ENCODE assay signal across 7 mouse cellular contexts in the genomic region with DNA sequence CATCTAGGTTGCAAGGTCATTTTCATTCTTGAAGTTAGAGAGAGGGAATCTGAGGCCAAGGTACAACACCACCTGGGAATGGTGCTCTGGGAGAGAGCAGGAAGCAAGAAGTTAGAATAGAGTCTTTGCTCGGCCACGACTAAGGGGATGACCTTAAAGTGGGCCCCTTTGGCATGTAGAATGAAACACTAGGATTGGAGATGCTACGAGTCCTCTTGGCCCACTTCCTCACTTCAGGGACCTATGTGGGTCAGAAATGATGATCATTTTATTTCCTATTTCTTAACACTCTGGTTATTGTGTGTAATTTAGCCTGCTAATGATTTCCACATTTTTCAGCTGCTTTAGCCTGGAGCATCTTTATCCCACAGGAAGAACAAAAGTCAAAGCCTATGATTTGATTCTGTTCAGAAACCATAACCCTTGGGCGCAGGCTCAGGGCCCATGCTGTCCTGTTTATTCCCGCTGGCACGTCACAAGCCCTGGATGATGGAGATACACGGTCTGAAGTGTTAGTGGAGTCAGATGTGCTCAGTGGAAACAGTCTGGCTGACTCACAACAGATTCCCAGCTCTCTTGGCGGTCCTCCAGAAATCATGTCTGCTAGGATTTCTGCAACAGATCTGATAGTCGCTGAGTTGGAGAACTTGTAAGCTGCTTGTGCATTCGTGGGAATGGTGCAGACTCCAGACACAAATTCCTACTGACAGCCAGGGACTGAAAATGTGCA.
DNase-seq lines count a peak whose midpoint lies in the region; ATAC-seq and TF ChIP-seq lines count a peak whose summit lies in the region.

No protein-coding gene starts in this region.

- no peaks in the 10 kb centered on the region for H3K36me3 ChIP-seq in heart, postnatal 0 days (replicated peaks; ENCODE audit: control insufficient read depth, insufficient read depth, low read length)

- DNase-seq in MN1 (ENCODE audit: low spot score): peak; percentile 11
- peak; percentile 46 for DNase-seq in adipocyte (ENCODE audit: low spot score)
- DNase-seq in fibroblast of lung, adult 2 months (ENCODE audit: low read depth): peak; percentile 73
- peak; percentile 16 for DNase-seq in heart, postnatal 0 days (ENCODE audit: low spot score)
- peak; percentile 86 to 98 for DNase-seq in left cerebral cortex, postnatal 25 days (ENCODE audit: low spot score in 2 of 2)
- peak; percentile 77 for DNase-seq in right cerebral cortex, postnatal 25 days

- H3K27ac ChIP-seq in heart, postnatal 0 days (ENCODE audit: low read depth): no peak overlapping the region

- no peak for ATAC-seq in heart, postnatal 0 days (ENCODE audit: insufficient read depth, low read depth)
- no peak for ATAC-seq in CD4-positive, CD25-positive, alpha-beta regulatory T cell, adult 4 months

- no peak overlapping the region for H3K9ac ChIP-seq in heart, postnatal 0 days (replicated peaks; ENCODE audit: low read depth, low read length)

- 31% methylated on average over 10 of the region's 10 CpGs for WGBS in heart, postnatal 0 days

- H3K4me3 ChIP-seq in heart, postnatal 0 days (ENCODE audit: low read depth, low read length): no peak overlapping the region

- 0 out of 2 replicates have a peak, but pooled peaks cover under 1% of the 10 kb centered on the region for H3K4me1 ChIP-seq in heart, postnatal 0 days (ENCODE audit: control insufficient read depth, insufficient read depth)

- no peak overlapping the region for H3K4me2 ChIP-seq in heart, postnatal 0 days (ENCODE audit: low read depth, low read length)

- no peak for TF ChIP-seq CTCF in heart, postnatal 0 days (IDR thresholded peaks at IDR 0.05; ENCODE audit: low read depth)

- H3K9me3 ChIP-seq in heart, postnatal 0 days (replicated peaks; ENCODE audit: control insufficient read depth, low read length): no peaks in the 10 kb centered on the region

- H3K27me3 ChIP-seq in heart, postnatal 0 days (ENCODE audit: control insufficient read depth, insufficient read depth, low read length): no peaks in the 10 kb centered on the region

- TF ChIP-seq EP300 in heart, postnatal 0 days (IDR thresholded peaks at IDR 0.05; ENCODE audit: low read depth): no peak

- intact Hi-C loops in left cerebral cortex, postnatal 25 days (cut with DNase I): no loop called here

Comparison
In these comparisons a context has a peak if more than half of its experiments do, and no peak if none do; other contexts are left out.
1. DNase-seq: peak in every context shown above with its lines; median percentile 92 in left cerebral cortex, postnatal 25 days; 77 in right cerebral cortex, postnatal 25 days; 73 in fibroblast of lung, adult 2 months; 46 in adipocyte; 16 in heart, postnatal 0 days; 11 in MN1.